Mouse (Mus musculus) heart, adult 2 months (tissue): ENCODE measurements around the gene Ncapd3.

Source experiments
- CTCF ChIP-seq: fragments of 200-600 bp; IDR thresholded peaks from 2 replicates; pipeline ENCODE4 v1.8.1; 2022; ENCODE audit warnings: antibody characterized with exemption, mild to moderate bottlenecking, moderate library complexity
- EP300 ChIP-seq: fragments of 200-500 bp; IDR thresholded peaks from 2 replicates; pipeline ENCODE4 v1.6.1; 2011; ENCODE audit warnings: low read depth, low read length, control low read depth; ENCODE audit not compliant: insufficient read depth
- POLR2A ChIP-seq: fragments of 200-500 bp; IDR thresholded peaks from 2 replicates; pipeline ENCODE4 v1.6.1; 2011; ENCODE audit warnings: mild to moderate bottlenecking, low read depth, low read length, control low read depth; ENCODE audit not compliant: insufficient read depth

DNA sequence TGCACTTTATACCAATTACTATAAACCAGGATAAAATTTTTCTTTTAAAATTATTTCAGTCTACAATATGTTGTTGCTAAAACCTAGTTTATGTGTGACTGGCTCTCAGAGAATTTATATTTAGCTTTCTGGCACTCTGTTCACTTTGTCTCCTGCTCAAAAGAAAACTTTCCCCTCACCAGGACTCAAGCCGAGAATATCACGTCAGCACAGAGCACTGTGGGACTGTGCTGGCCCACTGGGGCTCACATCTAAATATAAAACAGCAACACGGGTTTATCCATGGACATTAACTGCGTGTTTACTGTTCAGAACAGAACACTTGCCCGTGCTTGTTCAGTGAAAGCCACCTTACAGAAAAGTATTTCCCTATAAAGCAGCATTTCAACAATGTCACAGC, 80.7 kb downstream of the Ncapd3 start:
- TF ChIP-seq CTCF (no peak), POLR2A (peak; percentile 40; the same call in 1 of the 2 replicates), EP300 (no peak)
